Mouse (Mus musculus) frontal cortex, postnatal 25 days (tissue): ENCODE results near the gene Gemin6.
"Not testable (repeated sequence)": the region's sequence is repeated elsewhere in the genome, so short reads cannot be mapped to it uniquely, and the experiment has no call there.

ENCODE experiments used
- DNase-seq, 2 experiments: peaks; one replicate each; pipeline ENCODE4 v3.0.0; 2022; ENCODE audit warnings: low spot score in 2 of 2

The Gemin6 gene

DNA sequence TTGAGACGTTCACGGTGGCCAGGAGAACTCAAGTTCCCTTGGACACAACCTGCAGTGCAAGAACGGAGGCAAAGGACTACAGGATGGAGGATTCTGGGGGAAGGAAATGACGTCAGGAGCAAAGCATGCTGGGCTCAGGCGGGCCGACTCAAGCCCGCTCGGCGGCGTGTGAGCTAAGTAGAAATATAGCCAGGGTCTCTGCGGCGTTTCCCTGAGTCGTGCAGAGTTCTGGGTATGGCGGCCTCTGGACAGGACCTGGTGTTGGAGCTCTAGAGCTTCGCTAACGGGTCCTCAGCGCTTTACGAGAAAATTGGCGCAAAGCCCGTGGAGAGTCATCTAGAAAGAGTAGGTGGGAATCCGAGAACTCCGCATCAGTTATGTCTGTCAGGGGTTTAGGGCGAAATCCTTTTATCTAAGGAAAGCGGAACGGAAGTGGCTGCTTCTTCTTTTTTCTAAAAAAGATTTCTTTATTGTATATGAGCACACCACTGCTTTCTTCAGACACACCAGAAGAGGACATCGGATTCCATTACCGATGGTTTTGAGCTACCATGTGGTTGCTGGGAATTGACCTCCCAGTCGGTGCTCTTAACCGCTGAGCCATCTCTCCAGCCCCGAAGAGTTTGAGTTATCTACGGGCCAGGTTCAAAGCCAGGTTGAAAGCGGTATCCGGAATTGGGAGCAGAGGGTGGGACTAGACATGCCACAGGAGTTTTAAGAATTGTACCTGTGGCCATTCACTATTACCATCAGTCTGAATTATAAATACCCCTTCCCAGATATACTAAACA, at the start of gene Gemin6:
TSS of gene Gemin6 (plus strand) at position 116 of the 791 bp plus-strand sequence.
- peak; percentile 65 to 72 for DNase-seq

GRCm38 (mm10) chr17:80174699-80175385, 49.4 kb upstream of the Gemin6 start:
- DNase-seq, result no peak

GRCm38 (mm10) chr17:80175386-80175739, 48.9 kb upstream of the Gemin6 start:
- no peak for DNase-seq

- DNase-seq, result no peak
These were observed 48.3 kb upstream of the Gemin6 start for GRCm38 (mm10) chr17:80175966-80176365.

DNA sequence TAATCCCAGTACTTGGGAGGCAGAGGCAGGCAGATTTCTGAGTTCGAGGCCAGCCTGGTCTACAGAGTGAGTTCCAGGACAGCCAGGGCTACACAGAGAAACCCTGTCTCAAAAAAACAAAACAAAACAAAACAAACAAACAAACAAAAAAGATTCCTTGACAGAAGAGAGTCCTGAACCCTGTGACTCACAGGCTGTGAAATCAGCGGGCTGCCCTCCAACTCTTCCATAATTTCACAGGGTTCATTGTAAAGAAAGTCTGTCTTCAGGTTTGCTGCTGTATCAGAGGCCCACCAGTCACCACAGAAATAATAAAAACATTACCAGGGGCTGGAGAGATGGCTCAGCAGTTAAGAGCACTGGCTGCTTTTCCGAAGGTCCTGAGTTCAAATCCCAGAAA, 45.4 kb upstream of the Gemin6 start:
- not testable (repeated sequence) for DNase-seq

DNA sequence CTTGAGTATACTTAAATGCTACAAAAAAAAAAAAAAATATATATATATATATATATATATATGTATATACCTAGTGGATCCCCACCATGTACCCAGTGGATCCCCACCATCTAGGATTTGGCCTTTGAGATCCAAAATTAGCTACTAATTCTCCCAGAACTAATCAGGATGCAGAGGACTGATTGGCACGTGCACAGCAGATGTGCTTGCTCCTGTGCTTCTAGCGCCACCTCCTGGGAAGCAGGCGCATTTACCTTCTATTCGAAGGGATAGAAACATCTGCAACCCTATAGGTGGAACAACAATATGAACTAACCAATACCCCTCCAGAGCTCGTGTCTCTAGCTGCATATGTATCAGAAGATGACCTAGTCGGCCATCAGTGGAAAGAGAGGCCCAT, 44.3 kb upstream of the Gemin6 start:
- DNase-seq, result peak; percentile 55 to 57

DNA sequence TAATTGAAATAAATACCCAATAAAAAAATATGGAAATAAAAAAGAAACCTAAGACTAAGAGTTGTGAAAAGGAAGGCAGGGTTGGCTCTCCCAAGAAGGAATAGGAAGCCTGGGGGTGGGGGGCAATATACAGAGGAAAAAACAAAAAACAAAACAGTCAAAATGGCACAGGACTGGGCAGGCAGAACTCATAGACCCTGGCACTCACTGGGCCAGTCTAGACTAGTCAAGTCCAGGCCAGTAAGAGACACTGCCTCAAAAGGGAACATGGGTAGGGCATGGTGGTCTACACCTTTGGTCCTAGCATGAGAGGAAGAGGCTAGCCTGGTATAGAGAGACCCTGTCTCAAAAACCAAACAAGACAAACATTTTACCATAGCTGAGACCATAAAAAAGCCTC, 43.8 kb upstream of the Gemin6 start:
- no peak for DNase-seq

DNA sequence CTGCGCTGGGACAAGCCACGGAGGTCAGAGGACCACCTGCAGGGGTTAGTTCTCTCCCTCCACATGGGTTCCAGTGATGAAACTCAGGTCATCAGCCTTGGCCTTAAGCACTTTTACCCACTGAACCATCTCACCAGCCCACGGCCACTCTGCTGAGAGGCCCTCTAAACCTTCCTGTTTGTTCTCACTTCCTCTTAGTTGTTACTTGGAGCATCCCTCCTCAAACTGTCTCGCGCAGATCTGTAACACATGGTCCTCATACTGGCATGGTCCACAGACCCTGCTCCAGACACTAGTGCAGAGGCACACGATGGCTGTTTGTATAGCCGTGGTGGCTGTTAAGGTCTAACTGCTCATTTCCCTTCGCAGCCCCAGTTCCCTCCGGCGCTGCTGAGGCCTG, 40.6 kb upstream of the Gemin6 start:
- DNase-seq, result no peak

- DNase-seq, result no peak
These were observed 31.2 kb upstream of the Gemin6 start for GRCm38 (mm10) chr17:80193075-80193474.

DNA sequence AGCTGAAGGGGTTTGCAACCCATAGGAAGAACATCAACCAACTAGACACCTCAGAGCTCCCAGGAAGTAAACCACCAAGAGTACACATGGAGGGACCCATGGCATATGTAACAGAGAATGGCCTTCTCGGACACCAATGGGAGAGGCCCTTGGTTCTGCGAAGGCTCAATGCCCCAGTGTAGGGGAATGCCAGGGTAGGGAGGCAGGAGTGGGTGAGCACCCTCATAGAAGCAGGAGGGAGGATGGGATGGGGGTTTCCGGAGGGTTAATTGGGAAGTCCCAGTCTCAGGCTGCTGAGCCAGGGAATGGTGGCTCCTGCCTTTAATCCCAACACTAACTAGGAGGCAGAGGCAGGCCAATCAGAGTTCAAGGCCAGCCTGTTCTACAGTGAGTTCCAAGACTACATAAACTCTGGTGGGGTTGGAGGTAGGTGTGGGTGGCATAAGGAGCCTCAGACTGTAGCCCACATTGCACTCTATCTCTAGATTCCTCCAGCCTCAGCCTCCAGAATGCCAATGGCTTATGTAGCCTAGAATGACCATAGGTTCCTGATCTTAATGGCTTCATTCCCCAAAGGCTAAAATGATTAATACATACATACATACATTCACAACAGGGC, 25.0 kb upstream of the Gemin6 start:
- DNase-seq, result no peak

DNA sequence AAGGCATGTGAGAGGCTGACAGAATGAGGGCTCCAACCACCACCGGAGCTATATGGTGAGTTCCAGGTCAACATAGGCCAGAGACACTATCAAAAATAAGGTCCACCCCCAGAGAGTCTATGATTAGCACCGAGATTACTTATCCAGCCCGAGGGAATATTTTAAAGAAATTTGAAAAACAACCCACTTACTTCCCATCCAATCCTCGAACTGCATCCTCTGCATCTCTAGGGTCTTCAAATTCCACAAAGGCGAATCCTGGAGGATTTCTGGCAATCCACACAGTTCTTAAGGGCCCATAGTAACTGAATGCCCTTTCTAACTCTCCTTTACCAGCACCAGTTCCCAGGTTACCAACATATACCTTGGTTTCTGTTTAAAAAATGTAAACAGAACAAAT, 18.6 kb upstream of the Gemin6 start:
- DNase-seq, result no peak

DNA sequence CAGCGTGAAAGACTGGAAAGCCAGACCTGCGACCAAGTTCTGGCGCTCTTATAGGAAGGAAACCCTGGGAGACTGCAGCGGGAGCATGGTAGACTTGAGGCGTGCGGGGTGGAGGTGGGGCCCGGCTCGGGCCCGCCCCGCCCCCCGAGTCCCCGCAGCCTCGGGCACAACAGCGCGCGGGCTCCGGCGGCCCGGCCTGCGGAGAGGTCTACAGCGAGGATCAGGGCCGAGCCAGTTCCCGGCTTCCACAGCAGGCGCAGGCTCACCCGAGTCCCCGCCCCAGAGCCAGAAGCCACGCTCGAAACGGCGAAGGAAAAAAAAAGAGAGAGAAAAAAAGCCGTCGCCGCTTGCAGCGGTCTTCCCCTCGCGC, 18.0 kb upstream of the Gemin6 start:
- no peak for DNase-seq

GRCm38 (mm10) chr17:80206671-80207581, 17.3 kb upstream of the Gemin6 start, which contains the start of the genes Srsf7 and Ttc39d:
TSS of gene Srsf7 (minus strand) at chr17:80207307.
TSS of gene Ttc39d (plus strand) at chr17:80207460.
- peak; percentile 98 to 99 for DNase-seq

- not testable (repeated sequence) for DNase-seq
These were observed 10.2 kb upstream of the Gemin6 start for GRCm38 (mm10) chr17:80213998-80214397.

DNA sequence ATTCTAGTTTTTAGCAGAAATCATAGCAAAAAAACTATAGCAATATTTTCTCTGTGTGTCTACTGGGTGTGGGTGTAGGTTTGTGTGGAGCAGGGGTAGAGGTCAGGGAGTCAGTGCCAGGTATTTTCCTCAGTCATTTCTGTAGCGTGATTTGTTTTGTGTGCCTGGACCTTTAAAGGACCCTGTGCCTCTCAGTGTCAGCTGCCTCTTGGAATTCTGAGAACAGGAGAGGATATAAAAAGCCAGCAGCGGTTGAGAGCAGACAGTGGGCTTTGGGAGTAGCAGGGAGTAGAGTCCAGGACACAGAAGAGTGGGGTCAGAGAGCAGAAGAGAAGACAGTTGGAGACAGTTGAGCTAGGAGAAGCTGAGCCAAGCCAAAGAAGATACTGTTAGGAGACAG, 4.1 kb upstream of the Gemin6 start:
- DNase-seq, result no peak

DNA sequence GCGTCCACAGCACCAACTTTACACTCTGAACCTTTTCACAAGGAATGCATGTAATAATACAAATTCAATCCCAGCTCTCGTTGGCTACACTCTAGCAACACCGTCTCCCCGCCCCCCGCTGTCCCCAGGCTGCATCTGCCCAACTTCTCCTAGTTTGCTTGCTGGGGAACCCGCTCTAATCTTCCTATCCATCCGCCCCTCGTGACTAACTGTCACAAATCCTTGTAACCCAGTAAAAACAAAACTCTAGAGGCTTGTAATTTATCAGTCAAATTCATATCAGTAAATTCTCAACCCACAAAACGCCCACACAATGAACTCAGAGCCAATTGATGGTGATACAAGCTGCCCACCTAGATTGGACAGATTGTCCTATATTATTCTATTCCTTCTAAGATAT, 3.0 kb upstream of the Gemin6 start:
- DNase-seq, result no peak

DNA sequence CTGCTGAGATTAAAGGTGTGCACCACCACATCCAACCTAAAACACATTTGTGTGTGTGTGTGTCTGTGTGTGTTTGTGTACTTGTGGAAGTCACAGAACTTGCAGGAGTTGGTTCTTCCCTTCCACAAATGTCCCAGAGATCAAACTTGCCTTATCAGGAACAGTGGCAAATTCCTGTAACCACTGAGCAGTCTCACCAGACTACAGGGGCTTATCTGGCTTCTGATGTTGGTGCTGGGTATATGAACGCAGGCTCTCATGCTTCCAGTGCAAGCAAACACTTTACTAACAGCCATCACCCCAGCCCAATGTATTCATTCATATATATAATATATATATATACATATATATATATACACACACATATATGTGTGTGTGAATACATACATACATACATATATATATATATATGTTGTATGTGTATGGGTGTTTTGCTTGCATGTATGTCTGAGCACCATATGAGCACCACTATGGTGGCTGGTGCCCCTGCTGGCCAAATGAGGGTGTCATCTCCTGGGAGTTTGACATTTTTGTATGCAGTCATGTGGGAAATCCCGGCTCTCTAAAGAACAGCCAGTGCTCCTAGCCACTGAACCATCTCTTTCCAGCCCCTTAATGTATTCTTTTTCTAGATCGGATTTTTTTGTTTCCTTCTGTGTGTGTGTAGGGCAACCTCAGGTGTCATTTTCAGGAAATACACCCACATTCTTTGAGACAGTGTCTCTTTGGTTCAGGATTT, 2.2 kb upstream of the Gemin6 start:
- no peak for DNase-seq

DNA sequence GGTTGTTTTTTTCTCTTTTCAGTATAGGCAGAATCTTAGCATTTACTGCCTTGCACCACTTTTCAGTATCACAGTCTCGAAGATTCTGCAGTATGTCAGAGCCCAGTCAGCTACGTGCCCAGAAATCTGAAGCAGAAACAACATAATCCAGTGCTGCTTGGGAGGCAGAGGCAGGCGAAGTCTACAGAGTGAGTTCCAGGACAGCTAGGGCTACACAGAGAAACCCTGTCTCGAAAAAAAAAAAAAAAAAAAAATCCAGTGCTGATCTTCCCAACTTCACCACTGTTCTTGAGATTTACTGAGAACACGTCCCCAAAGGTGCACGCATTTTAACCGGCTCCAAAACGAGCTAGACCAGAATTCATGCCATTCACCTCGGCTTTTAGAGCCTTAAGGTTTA, 412 bp upstream of the Gemin6 start:
- no peak for DNase-seq

- not testable (repeated sequence) for DNase-seq
These were observed 901 bp downstream of the Gemin6 start for GRCm38 (mm10) chr17:80225142-80225541.

- no peak for DNase-seq
These were observed 5.2 kb downstream of the Gemin6 start for GRCm38 (mm10) chr17:80229396-80229795.

- no peak for DNase-seq
These were observed 9.6 kb downstream of the Gemin6 start for GRCm38 (mm10) chr17:80233844-80234243.
